Mouse (Mus musculus) liver, postnatal 0 days (tissue): ENCODE results near the gene Zmynd11.

ENCODE experiments used
- CTCF ChIP-seq: sonication (generic); IDR thresholded peaks from 2 replicates; pipeline ENCODE4 v1.5.1; 2016; ENCODE audit warnings: antibody characterized with exemption, low read depth
- EP300 ChIP-seq: IDR thresholded peaks from 2 replicates; pipeline ENCODE4 v1.6.1; 2016; ENCODE audit warnings: antibody characterized with exemption, low read depth, mild to moderate bottlenecking

DNA sequence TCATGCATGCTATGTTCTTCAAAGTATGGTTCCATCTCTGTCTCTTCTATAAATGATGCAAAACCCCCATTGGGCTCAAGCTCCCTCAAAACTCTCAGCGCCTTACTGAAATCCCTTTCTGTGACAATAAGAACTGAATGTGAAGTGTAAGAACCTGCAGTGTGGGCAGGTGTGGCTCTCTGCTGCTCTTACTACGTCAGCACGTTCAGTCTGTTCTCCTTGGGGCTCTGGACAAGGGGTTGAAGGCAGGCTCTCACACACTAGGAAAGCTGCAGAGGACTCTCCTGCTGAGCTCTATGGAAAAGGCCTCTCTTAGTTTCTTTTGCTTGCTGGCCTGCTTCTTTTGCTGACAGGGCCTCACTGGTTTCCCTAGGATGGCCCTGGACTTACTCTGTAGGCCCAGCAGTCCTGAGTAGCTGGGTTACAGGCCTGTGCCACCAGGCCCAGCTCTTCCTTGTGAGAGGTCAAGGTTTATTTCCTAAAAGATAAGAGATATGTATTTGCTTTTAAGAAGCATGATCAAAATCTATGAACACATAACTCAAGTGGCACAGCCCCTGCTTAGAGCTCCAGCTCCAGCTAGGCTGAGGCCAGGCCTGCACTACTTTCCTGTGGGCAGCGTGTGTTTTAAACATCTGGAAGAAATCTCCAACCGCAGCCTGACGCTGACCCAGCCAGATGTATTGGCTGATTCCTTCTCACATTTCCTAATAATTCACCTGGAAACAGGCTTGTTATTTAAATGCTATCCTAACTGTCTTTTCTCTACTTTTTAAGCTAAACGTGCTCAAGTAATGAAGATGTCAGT lies 56.5 kb downstream of the Zmynd11 start:
- no peak for TF ChIP-seq CTCF
- TF ChIP-seq EP300, result no peak
